Mouse (Mus musculus) ES-E14 (cell line): ENCODE results near the gene Sel1l. TPM values are rescaled to one million over a fixed set of nuclear protein-coding genes. Genes with fewer than 3 reads are reported as not detected.

Experiments used
- DNase-seq: peaks from one replicate; pipeline ENCODE4 v3.0.0-alpha.2; 2013; ENCODE audit warnings: low read depth, low spot score
- H3K27ac ChIP-seq: 2 replicates; pipeline ENCODE4 v1.5.1; 2012; ENCODE audit warnings: low read depth, mild to moderate bottlenecking, low read length, moderate library complexity, mixed read lengths; ENCODE audit not compliant: poor library complexity, insufficient read depth, severe bottlenecking
- H3K36me3 ChIP-seq: 2 replicates; pipeline ENCODE4 v1.6.1; 2012; ENCODE audit warnings: mild to moderate bottlenecking, low read length, moderate library complexity, mixed read lengths; ENCODE audit not compliant: control insufficient read depth, poor library complexity, insufficient read depth, severe bottlenecking
- H3K4me1 ChIP-seq, 2 experiments: fragments of 150-350 bp in 1 of 2; sonication (generic) in 1 of 2; 2 replicates each; pipeline ENCODE4 v1.6.1; 2012; ENCODE audit warnings: low read length in 2 of 2, mild to moderate bottlenecking in 1 of 2, mixed read lengths in 1 of 2; ENCODE audit not compliant: control insufficient read depth in 2 of 2, insufficient read depth in 2 of 2, poor library complexity in 1 of 2
- H3K4me3 ChIP-seq, 2 experiments: fragments of 150-350 bp in 1 of 2; sonication (generic) in 1 of 2; 2 replicates each; pipeline ENCODE4 v1.5.1; 2012; ENCODE audit warnings: low read length in 2 of 2, low read depth in 1 of 2, mild to moderate bottlenecking in 1 of 2, mixed read lengths in 1 of 2; ENCODE audit not compliant: insufficient read depth in 1 of 2, poor library complexity in 1 of 2, severe bottlenecking in 1 of 2
- H3K9ac ChIP-seq: 2 replicates; pipeline ENCODE4 v1.6.1; 2012; ENCODE audit warnings: low read depth, mild to moderate bottlenecking, low read length, mixed read lengths; ENCODE audit not compliant: poor library complexity, insufficient read depth, severe bottlenecking
- H3K9me3 ChIP-seq: fragments of 150-350 bp; sonication (generic); 2 replicates; pipeline ENCODE4 v1.6.1; 2012; ENCODE audit warnings: low read depth, mild to moderate bottlenecking, low read length; ENCODE audit not compliant: control insufficient read depth, insufficient read depth
- CHD2 ChIP-seq: IDR thresholded peaks from 2 replicates; pipeline ENCODE4 v1.6.1; 2014; ENCODE audit warnings: mild to moderate bottlenecking, low read depth, low read length, inconsistent platforms
- HCFC1 ChIP-seq: IDR thresholded peaks from 2 replicates; pipeline ENCODE4 v1.6.1; 2012; ENCODE audit warnings: low read length, inconsistent platforms, borderline replicate concordance; ENCODE audit not compliant: insufficient read depth
- MAFK ChIP-seq: IDR thresholded peaks from 2 replicates; pipeline ENCODE4 v1.6.1; 2014; ENCODE audit warnings: mild to moderate bottlenecking, low read depth, low read length, inconsistent platforms; ENCODE audit not compliant: insufficient read depth
- ZC3H11A ChIP-seq: IDR thresholded peaks from 2 replicates; pipeline ENCODE4 v1.6.1; 2012; ENCODE audit warnings: low read depth, mild to moderate bottlenecking, inconsistent platforms, low read length, borderline replicate concordance
- ZNF384 ChIP-seq: IDR thresholded peaks from 2 replicates; pipeline ENCODE4 v1.6.1; 2012; ENCODE audit warnings: low read depth, low read length, inconsistent platforms
- in situ Hi-C, 2 experiments: fragments of 600-800 bp; cut with MboI; formaldehyde crosslinking; loops; one replicate each; pipeline ENCODE4 v1.15.1; 2025; ENCODE audit warnings: low sequenced_read_pairs in 2 of 2, inconsistent platforms in 1 of 2; ENCODE audit not compliant: unreplicated experiment in 2 of 2
- total RNA-seq: library from RNA; depleted of rRNA; stranded (reverse); fragments of 300-350 nt; gene quantifications from 2 replicates; pipeline ENCODE4 v1.2.3, GENCODE M21; 2012

The Sel1l gene
- total RNA-seq, 1 experiment, result 64.6 TPM

- H3K4me3 ChIP-seq, result no peak overlapping the region
- H3K9ac ChIP-seq, result no peak overlapping the region
- in situ Hi-C loops, result no loop called here
- no peaks in the 10 kb centered on the region for H3K4me1 ChIP-seq
- no peak overlapping the region for H3K27ac ChIP-seq
- no peak for DNase-seq
- H3K9me3 ChIP-seq, result no peaks in the 10 kb centered on the region
- no peaks in the 10 kb centered on the region for H3K36me3 ChIP-seq
- TF ChIP-seq HCFC1 (no peak), ZNF384 (no peak), CHD2 (no peak), MAFK (no peak)
Observed at GRCm38 (mm10) chr12:91878056-91878911, 29.3 kb upstream of the Sel1l start.

GRCm38 (mm10) chr12:91877646-91878045, 28.7 kb upstream of the Sel1l start:
- Histone ChIP-seq H3K36me3 (no peaks in the 10 kb centered on the region), H3K4me1 (no peaks in the 10 kb centered on the region), H3K9me3 (no peaks in the 10 kb centered on the region), H3K27ac (no peak overlapping the region), H3K9ac (no peak overlapping the region), H3K4me3 (no peak overlapping the region)
- DNase-seq, result peak; percentile 25
- TF ChIP-seq CHD2 (no peak), ZC3H11A (peak; percentile 75), ZNF384 (peak; percentile 100)
- in situ Hi-C loops, result no loop called here

- in situ Hi-C loops, result no loop called here
- H3K36me3 ChIP-seq, result no peaks in the 10 kb centered on the region
- H3K4me3 ChIP-seq, result no peak overlapping the region
- TF ChIP-seq ZNF384, result no peak
- TF ChIP-seq MAFK, result no peak
- TF ChIP-seq CHD2, result no peak
- TF ChIP-seq HCFC1, result no peak
- TF ChIP-seq ZC3H11A, result no peak
- H3K9me3 ChIP-seq, result no peaks in the 10 kb centered on the region
- no peak for DNase-seq
- H3K4me1 ChIP-seq, result no peaks in the 10 kb centered on the region
- H3K27ac ChIP-seq, result no peak overlapping the region
- no peak overlapping the region for H3K9ac ChIP-seq
Observed at GRCm38 (mm10) chr12:91870671-91871070, 21.7 kb upstream of the Sel1l start.

- no peak for DNase-seq
- TF ChIP-seq HCFC1, result no peak
- no peak for TF ChIP-seq ZNF384
- TF ChIP-seq MAFK, result no peak
- TF ChIP-seq ZC3H11A, result no peak
- no peak for TF ChIP-seq CHD2
- in situ Hi-C loops, result no loop called here
- no peak overlapping the region for H3K9ac ChIP-seq
- no peaks in the 10 kb centered on the region for H3K4me1 ChIP-seq
- H3K4me3 ChIP-seq, result no peak overlapping the region
- no peaks in the 10 kb centered on the region for H3K36me3 ChIP-seq
- no peaks in the 10 kb centered on the region for H3K9me3 ChIP-seq
- no peak overlapping the region for H3K27ac ChIP-seq
Observed at GRCm38 (mm10) chr12:91869352-91869751, 20.4 kb upstream of the Sel1l start.

- TF ChIP-seq MAFK (no peak), ZC3H11A (no peak), ZNF384 (no peak), CHD2 (no peak), HCFC1 (no peak)
- H3K9ac ChIP-seq, result no peak overlapping the region
- no peaks in the 10 kb centered on the region for H3K9me3 ChIP-seq
- no peaks in the 10 kb centered on the region for H3K4me1 ChIP-seq
- H3K27ac ChIP-seq, result no peak overlapping the region
- in situ Hi-C loops, result no loop called here
- H3K4me3 ChIP-seq, result no peak overlapping the region
- no peaks in the 10 kb centered on the region for H3K36me3 ChIP-seq
- no peak for DNase-seq
Observed at GRCm38 (mm10) chr12:91854330-91854729, 5.4 kb upstream of the Sel1l start.
